In the genomic region with DNA sequence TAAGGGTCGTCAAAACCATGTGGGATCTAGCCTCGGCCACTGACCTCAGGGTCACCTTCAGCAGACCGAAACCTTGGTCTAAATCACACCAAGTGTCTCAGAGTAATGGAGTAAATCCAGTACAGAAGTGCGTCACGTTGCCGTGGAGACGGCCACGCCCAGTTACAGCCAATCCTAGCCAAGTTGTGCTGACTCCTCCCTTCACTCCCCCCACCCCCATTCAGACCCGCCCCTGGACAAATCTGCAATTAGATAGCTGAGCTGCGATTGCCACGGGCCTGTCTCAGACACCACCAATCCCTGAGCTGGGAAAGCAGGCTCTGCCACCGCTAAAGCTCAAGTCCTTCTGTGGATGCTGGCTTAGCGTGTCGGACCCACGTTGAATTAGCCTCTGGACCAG, we compare ENCODE assay signal across 8 mouse cellular contexts. TPM values are rescaled to one million over a fixed set of nuclear protein-coding genes. Genes with fewer than 3 reads are reported as not detected.
DNase-seq lines count a peak whose midpoint lies in the region; ATAC-seq and TF ChIP-seq lines count a peak whose summit lies in the region.

A gene (minus strand): TSS at position 121 of the 400 bp plus-strand sequence.

- DNase-seq in gastrocnemius, postnatal 14 days: peak; percentile 47
- no peak for DNase-seq in gastrocnemius, adult 18-20 months (ENCODE audit: low spot score)
- DNase-seq in embryo, embryonic 10 days (ENCODE audit: low spot score): peak; percentile 93
- DNase-seq in heart, postnatal 14 days: peak; percentile 39 to 55
- peak; percentile 84 to 88 for DNase-seq in kidney, postnatal 4 days
- DNase-seq in lung, adult 2 months: peak; percentile 59

- intact Hi-C loops in gastrocnemius, postnatal 14 days (cut with DNase I; ENCODE audit: low total_unique reads): no loop called here
- intact Hi-C loops in heart, postnatal 14 days (cut with DNase I): no loop called here

- WGBS in lung, adult 2 months: 3% methylated on average over 15 of the region's 15 CpGs
- 2% methylated on average over 15 of the region's 15 CpGs for WGBS in olfactory bulb, adult 2 months

- H3K4me3 ChIP-seq in lung, adult 2 months (replicated peaks; ENCODE audit: extremely low read depth, low read depth, low read length): no peak within 1 kb of the TSS
- peak within 1 kb of the TSS; percentile 28 for H3K4me3 ChIP-seq in olfactory bulb, adult 2 months (ENCODE audit: insufficient read depth, low read depth, low read length)

- H3K27ac ChIP-seq in olfactory bulb, adult 2 months (ENCODE audit: insufficient read depth, low read depth, low read length): peak within 1 kb of the TSS; percentile 7

- no peak for TF ChIP-seq CTCF in lung, adult 2 months (IDR thresholded peaks at IDR 0.05; ENCODE audit: insufficient read depth, low read length)
- TF ChIP-seq CTCF in olfactory bulb, adult 2 months (IDR thresholded peaks at IDR 0.05; ENCODE audit: insufficient read depth, low read depth, low read length): no peak

- H3K4me1 ChIP-seq in lung, adult 2 months (ENCODE audit: control insufficient read depth, insufficient read depth, low read length): peaks cover 9% of the 10 kb centered on the region; the same call in 1 of the 2 replicates
- peaks cover 14% of the 10 kb centered on the region for H3K4me1 ChIP-seq in olfactory bulb, adult 2 months (ENCODE audit: control insufficient read depth, insufficient read depth, low read length)

- no peak for ATAC-seq in activated CD4-positive, CD25-positive, alpha-beta regulatory T cell, adult 4 months

- TF ChIP-seq POLR2A in lung, adult 2 months (IDR thresholded peaks at IDR 0.05; ENCODE audit: borderline replicate concordance, extremely low read depth, low read depth, low read length): no peak
- no peak for TF ChIP-seq POLR2A in olfactory bulb, adult 2 months (IDR thresholded peaks at IDR 0.05; ENCODE audit: insufficient read depth, low read depth, low read length)

RNA-seq across cellular contexts. Expression of the gene that starts here (rescaled TPM):
- under 1 TPM; 0.14 to 0.22 TPM for total RNA-seq in gastrocnemius, postnatal 14 days (2021)
- under 1 TPM in 1 of 2 experiments, not detected in 1; 0.14 TPM for total RNA-seq in gastrocnemius, adult 18-20 months (2021)
- under 1 TPM; 0.14 to 0.20 TPM for total RNA-seq in heart, postnatal 14 days (2021)
- polyA plus RNA-seq in lung, adult 2 months (2012; rRNA removed): 1.0 and 1.5 TPM in 2 replicates
- not detected in 2 replicates for polyA plus RNA-seq in olfactory bulb, adult 2 months (2012; ENCODE audit: insufficient read depth, insufficient read length, low replicate concordance, missing spikeins)
- 1 to 10 TPM in 1 of 2 experiments, under 1 TPM in 1; 0.47 to 1.1 TPM for polyA plus RNA-seq in activated CD4-positive, CD25-positive, alpha-beta regulatory T cell, adult 4 months (2017; shearing (Covaris generic))

Comparison
In these comparisons a context has a peak if more than half of its experiments do, and no peak if none do; other contexts are left out.
1. Peak in DNase-seq in gastrocnemius, postnatal 14 days; RNA of the gene not detected or under 1 TPM.
2. Peak in DNase-seq in heart, postnatal 14 days; RNA of the gene not detected or under 1 TPM.